Mouse (Mus musculus) testis, adult 2 months (tissue): ENCODE measurements at regions not wholly inside any gene's neighbourhood (a gene's known extent, or its start where the extent isn't known, plus 50 kb on each side); places are given as distances from the start of the nearest gene placed in this dataset.

ENCODE experiments used
- CTCF ChIP-seq: fragments of 200-500 bp; IDR thresholded peaks from 2 replicates; pipeline ENCODE4 v1.5.1; 2012; ENCODE audit warnings: low read depth, mild to moderate bottlenecking, inconsistent platforms, low read length, moderate library complexity; ENCODE audit not compliant: control insufficient read depth, insufficient read depth, insufficient replicate concordance
- POLR2A ChIP-seq: fragments of 200-500 bp; IDR thresholded peaks from 2 replicates; pipeline ENCODE4 v1.6.1; 2012; ENCODE audit warnings: low read depth, mild to moderate bottlenecking, inconsistent platforms, low read length, moderate library complexity; ENCODE audit not compliant: control insufficient read depth

DNA sequence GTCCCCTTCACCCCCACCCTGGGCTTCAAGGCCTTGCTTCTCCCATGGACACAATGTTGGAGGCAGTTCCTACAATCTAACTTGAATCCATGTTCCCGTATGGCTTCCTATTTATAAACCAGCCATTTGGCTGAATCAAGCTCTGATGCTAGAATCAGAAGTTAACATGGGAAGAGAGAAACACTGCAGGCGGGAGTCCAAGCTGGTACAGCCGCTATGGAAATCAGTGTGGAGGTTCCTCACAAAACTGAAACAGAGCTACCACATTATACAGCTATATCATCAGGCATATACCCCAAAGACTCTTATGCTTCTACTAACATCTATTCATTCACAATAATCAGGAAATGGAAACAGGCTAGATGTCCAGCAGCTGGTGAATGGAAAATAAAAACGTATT lies 106.7 kb upstream of the Pik3r1 start:
- TF ChIP-seq CTCF (no peak), POLR2A (no peak)
